21 mouse cellular contexts compared by ENCODE assay signal in the genomic region with DNA sequence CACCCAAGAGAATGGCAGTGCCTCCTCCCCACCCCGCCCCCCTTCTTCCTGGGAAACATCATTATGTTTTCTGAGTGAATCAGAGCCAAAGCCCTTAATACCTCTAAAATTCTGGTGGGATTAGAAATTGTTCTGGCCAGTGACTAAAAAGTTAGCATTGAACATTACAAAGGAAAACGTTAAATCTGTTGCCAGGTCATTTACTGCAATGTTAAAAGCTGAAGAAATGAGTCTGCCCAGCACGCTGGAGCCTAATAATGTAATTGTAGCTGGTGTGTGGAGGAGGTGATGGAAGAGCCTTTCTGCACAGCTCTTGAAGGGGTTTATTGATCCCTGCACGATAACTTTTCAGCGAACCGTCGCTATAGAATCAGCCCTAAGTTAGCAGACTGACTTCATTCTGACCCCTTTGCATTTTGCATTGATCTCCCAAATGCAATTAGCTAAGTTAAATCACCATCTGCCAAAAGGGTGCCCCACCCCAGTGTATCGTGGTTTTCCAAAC.
DNase-seq lines count a peak whose midpoint lies in the region; ATAC-seq and TF ChIP-seq lines count a peak whose summit lies in the region.
"Had no signal": no experiment of that assay in that cellular context is flagged by ENCODE, and none has a peak within 500 bp of the region (broad histone marks: within the 10 kb centered on the region; RNA-seq: fewer than 3 reads in every experiment).

No protein-coding gene starts in this region.

- DNase-seq in Patski (ENCODE audit: low read depth, low spot score) (peak; percentile 85), MN1 (ENCODE audit: low spot score) (no peak)
- peak; percentile 18 for DNase-seq in brain, embryonic 14.5 days (ENCODE audit: low read depth)
- no peak for DNase-seq in embryo, embryonic 10.5 days (ENCODE audit: low spot score)
- DNase-seq: adrenal gland, adult 2 months; adrenal gland, postnatal 10 days; adrenal gland, postnatal 25 days; cerebellum, adult 11-12 months; cerebellum, adult 2 months; cerebellum, adult 9-10 months; cerebellum, postnatal 10 days; cerebellum, postnatal 25 days had no signal

- CTCF ChIA-PET in Patski (lab: Charles Lee), result interaction anchor here (1.1 to 2.0 kb wide), 6 partner anchors 9 to 210 kb away, joined by 3 to 10 read pairs (median 4); no protein-coding TSS in a partner anchor

- H3K4me2 ChIP-seq in intestine, embryonic 16.5 days (ENCODE audit: low read depth, low read length), result no peak overlapping the region
- no peak overlapping the region for H3K4me2 ChIP-seq in intestine, embryonic 15.5 days (replicated peaks)
- H3K4me2 ChIP-seq: embryonic facial prominence, embryonic 12.5 days; embryonic facial prominence, embryonic 15.5 days; forebrain, embryonic 12.5 days had no signal

- no peaks in the 10 kb centered on the region for H3K9me3 ChIP-seq in intestine, embryonic 16.5 days (ENCODE audit: control insufficient read depth, low read length)
- no peaks in the 10 kb centered on the region for H3K9me3 ChIP-seq in intestine, embryonic 15.5 days
- H3K9me3 ChIP-seq: embryonic facial prominence, embryonic 12.5 days; embryonic facial prominence, embryonic 15.5 days; forebrain, embryonic 12.5 days had no signal

- no peaks in the 10 kb centered on the region for H3K36me3 ChIP-seq in intestine, embryonic 16.5 days (ENCODE audit: control insufficient read depth, insufficient read depth, low read length)
- H3K36me3 ChIP-seq in intestine, embryonic 15.5 days, result no peaks in the 10 kb centered on the region
- H3K36me3 ChIP-seq: embryonic facial prominence, embryonic 15.5 days had no signal

- in situ Hi-C loops in Patski (cut with MboI; ENCODE audit: low pct_unique_long_range_greater_than_20kb), result no loop called here

- H3K27me3 ChIP-seq in intestine, embryonic 16.5 days (replicated peaks; ENCODE audit: control insufficient read depth, insufficient read depth, low read length), result no peaks in the 10 kb centered on the region
- H3K27me3 ChIP-seq in intestine, embryonic 15.5 days (replicated peaks), result no peaks in the 10 kb centered on the region
- H3K27me3 ChIP-seq in Patski, result no peaks in the 10 kb centered on the region
- H3K27me3 ChIP-seq: embryonic facial prominence, embryonic 12.5 days; embryonic facial prominence, embryonic 15.5 days; forebrain, embryonic 12.5 days had no signal

- peak overlapping the region; percentile 59 for H3K27ac ChIP-seq in intestine, embryonic 16.5 days (ENCODE audit: low read length)
- no peak overlapping the region for H3K27ac ChIP-seq in intestine, embryonic 15.5 days
- H3K27ac ChIP-seq: embryonic facial prominence, embryonic 12.5 days; embryonic facial prominence, embryonic 15.5 days; forebrain, embryonic 10.5 days; forebrain, embryonic 12.5 days had no signal

- no peak overlapping the region for H3K4me3 ChIP-seq in intestine, embryonic 16.5 days (ENCODE audit: low read length)
- H3K4me3 ChIP-seq in intestine, embryonic 15.5 days (replicated peaks), result no peak overlapping the region
- H3K4me3 ChIP-seq: embryonic facial prominence, embryonic 12.5 days; embryonic facial prominence, embryonic 15.5 days; erythroblast, embryonic 14.5 days; forebrain, embryonic 10.5 days; forebrain, embryonic 12.5 days had no signal

- 72% methylated on average over 8 of the region's 8 CpGs for WGBS in intestine, embryonic 16.5 days
- 80% methylated on average over 8 of the region's 8 CpGs for WGBS in intestine, embryonic 15.5 days

- no peak overlapping the region for H3K9ac ChIP-seq in intestine, embryonic 16.5 days (ENCODE audit: low read depth, low read length)
- no peak overlapping the region for H3K9ac ChIP-seq in intestine, embryonic 15.5 days
- H3K9ac ChIP-seq: embryonic facial prominence, embryonic 12.5 days; embryonic facial prominence, embryonic 15.5 days; forebrain, embryonic 12.5 days had no signal

- TF ChIP-seq CTCF in Patski (IDR thresholded peaks at IDR 0.05), result no peak
- no peak for TF ChIP-seq CTCF in brain, embryonic 14.5 days (IDR thresholded peaks at IDR 0.05; ENCODE audit: borderline replicate concordance, extremely low read depth, insufficient read depth, insufficient read length)

- POLR2A ChIA-PET in Patski (lab: Charles Lee), result interaction anchor here (0.7 kb wide), 1 partner anchor 116 kb away, joined by 7 read pairs; no protein-coding TSS in a partner anchor

- no peaks in the 10 kb centered on the region for H3K4me1 ChIP-seq in intestine, embryonic 16.5 days (ENCODE audit: control insufficient read depth, insufficient read depth, low read length)
- no peaks in the 10 kb centered on the region for H3K4me1 ChIP-seq in intestine, embryonic 15.5 days (replicated peaks)
- H3K4me1 ChIP-seq: forebrain, embryonic 10.5 days; forebrain, embryonic 12.5 days had no signal

- TF ChIP-seq POLR2A in brain, embryonic 14.5 days (IDR thresholded peaks at IDR 0.05; ENCODE audit: borderline replicate concordance, extremely low read depth, insufficient read depth, insufficient read length, poor library complexity, severe bottlenecking), result no peak

- no peak for ATAC-seq in intestine, embryonic 16.5 days
- no peak for ATAC-seq in intestine, embryonic 15.5 days
- peak; percentile 76 for ATAC-seq in Patski
- ATAC-seq: forebrain, embryonic 14.5 days; forebrain, embryonic 16.5 days had no signal

Comparison
In these comparisons a context has a peak if more than half of its experiments do, and no peak if none do; other contexts are left out.
1. DNase-seq: peak in Patski (single experiment) and brain, embryonic 14.5 days (single experiment); none in embryo, embryonic 10.5 days (single experiment) and MN1 (single experiment).